In genomic region chr2:45787732-45788390, GRCm38 (mm10) we compare ENCODE assay signal across 11 mouse cellular contexts.
DNase-seq lines count a peak whose midpoint lies in the region; ATAC-seq and TF ChIP-seq lines count a peak whose summit lies in the region.
"Had no signal": no experiment of that assay in that cellular context is flagged by ENCODE, and none has a peak within 500 bp of the region (broad histone marks: within the 10 kb centered on the region; RNA-seq: fewer than 3 reads in every experiment).

No protein-coding gene starts in this region.

- no peaks in the 10 kb centered on the region for H3K36me3 ChIP-seq in heart, embryonic 12.5 days
- no peaks in the 10 kb centered on the region for H3K36me3 ChIP-seq in lung, postnatal 0 days (ENCODE audit: insufficient read depth, low read length)
- no peaks in the 10 kb centered on the region for H3K36me3 ChIP-seq in embryonic facial prominence, embryonic 14.5 days (ENCODE audit: control insufficient read depth, insufficient read depth, low read length)
- no peaks in the 10 kb centered on the region for H3K36me3 ChIP-seq in stomach, embryonic 16.5 days (ENCODE audit: control insufficient read depth, insufficient read depth, low read length)
- H3K36me3 ChIP-seq in hindbrain, embryonic 11.5 days (ENCODE audit: control insufficient read depth, insufficient read depth, low read length) = no peaks in the 10 kb centered on the region
- H3K36me3 ChIP-seq: midbrain, embryonic 15.5 days had no signal

- DNase-seq in heart, adult 11 months = peak; percentile 83
- DNase-seq in lung, postnatal 0 days (ENCODE audit: low spot score) = no peak
- DNase-seq in lung, adult 2 months = no peak
- peak; percentile 57 for DNase-seq in embryonic facial prominence, embryonic 14.5 days (ENCODE audit: low spot score)
- DNase-seq in hindbrain, embryonic 11.5 days (ENCODE audit: low spot score) = no peak
- DNase-seq: lung, postnatal 4 days had no signal

- no peak overlapping the region for H3K4me2 ChIP-seq in heart, embryonic 12.5 days
- 0 out of 2 replicates have a peak overlapping the region, but pooled peaks have one; percentile 8 for H3K4me2 ChIP-seq in lung, postnatal 0 days (replicated peaks; ENCODE audit: low read depth, low read length)
- H3K4me2 ChIP-seq in embryonic facial prominence, embryonic 14.5 days (ENCODE audit: low read depth, low read length) = peak overlapping the region; percentile 34; the same call in 1 of the 2 replicates
- H3K4me2 ChIP-seq in stomach, embryonic 16.5 days (ENCODE audit: low read depth, low read length) = peak overlapping the region; percentile 21; the same call in 1 of the 2 replicates
- H3K4me2 ChIP-seq in hindbrain, embryonic 11.5 days (replicated peaks; ENCODE audit: low read depth, low read length) = no peak overlapping the region
- H3K4me2 ChIP-seq: midbrain, embryonic 15.5 days had no signal

- TF ChIP-seq EP300 in lung, postnatal 0 days (IDR thresholded peaks at IDR 0.05) = no peak

- no peaks in the 10 kb centered on the region for H3K9me3 ChIP-seq in heart, embryonic 12.5 days (replicated peaks)
- H3K9me3 ChIP-seq in lung, postnatal 0 days (ENCODE audit: low read length) = no peaks in the 10 kb centered on the region
- no peaks in the 10 kb centered on the region for H3K9me3 ChIP-seq in embryonic facial prominence, embryonic 14.5 days (ENCODE audit: control insufficient read depth, low read length)
- no peaks in the 10 kb centered on the region for H3K9me3 ChIP-seq in stomach, embryonic 16.5 days (replicated peaks; ENCODE audit: control insufficient read depth, low read length)
- H3K9me3 ChIP-seq in hindbrain, embryonic 11.5 days (ENCODE audit: control insufficient read depth, low read length) = no peaks in the 10 kb centered on the region
- H3K9me3 ChIP-seq: midbrain, embryonic 15.5 days had no signal

- 60% methylated on average over 16 of the region's 16 CpGs for WGBS in heart, embryonic 12.5 days
- 29% methylated on average over 16 of the region's 16 CpGs for WGBS in lung, postnatal 0 days
- 40% methylated on average over 16 of the region's 16 CpGs for WGBS in lung, adult 2 months
- WGBS in embryonic facial prominence, embryonic 14.5 days = 47% methylated on average over 16 of the region's 16 CpGs
- 33% methylated on average over 16 of the region's 16 CpGs for WGBS in stomach, embryonic 16.5 days
- 62% methylated on average over 16 of the region's 16 CpGs for WGBS in hindbrain, embryonic 11.5 days

- no peak for ATAC-seq in heart, embryonic 12.5 days (ENCODE audit: insufficient number of reproducible peaks, low FRiP score)
- no peak for ATAC-seq in lung, postnatal 0 days
- no peak; the same call in 1 of the 2 replicates for ATAC-seq in embryonic facial prominence, embryonic 14.5 days (ENCODE audit: low read depth)
- no peak for ATAC-seq in stomach, embryonic 16.5 days (ENCODE audit: insufficient read depth, low FRiP score)
- no peak for ATAC-seq in erythroid progenitor cell, adult 5-6 weeks (replicated peaks; ENCODE audit: low FRiP score, poor library complexity, severe bottlenecking)
- no peak for ATAC-seq in hindbrain, embryonic 11.5 days (ENCODE audit: low FRiP score)
- ATAC-seq: inflammation-experienced regulatory T-cells, adult 6 months; midbrain, embryonic 15.5 days had no signal

- H3K27me3 ChIP-seq in heart, embryonic 12.5 days (replicated peaks) = no peaks in the 10 kb centered on the region
- H3K27me3 ChIP-seq in lung, postnatal 0 days (replicated peaks; ENCODE audit: insufficient read depth, low read length) = no peaks in the 10 kb centered on the region
- H3K27me3 ChIP-seq in embryonic facial prominence, embryonic 14.5 days (replicated peaks; ENCODE audit: control insufficient read depth, insufficient read depth, low read length) = no peaks in the 10 kb centered on the region
- H3K27me3 ChIP-seq in stomach, embryonic 16.5 days (ENCODE audit: control insufficient read depth, insufficient read depth, low read length) = no peaks in the 10 kb centered on the region
- no peaks in the 10 kb centered on the region for H3K27me3 ChIP-seq in hindbrain, embryonic 11.5 days (ENCODE audit: control insufficient read depth, insufficient read depth, low read length)
- H3K27me3 ChIP-seq: midbrain, embryonic 15.5 days had no signal

- no peak overlapping the region for H3K9ac ChIP-seq in heart, embryonic 12.5 days
- no peak overlapping the region for H3K9ac ChIP-seq in lung, postnatal 0 days (replicated peaks; ENCODE audit: low read depth)
- no peak overlapping the region for H3K9ac ChIP-seq in embryonic facial prominence, embryonic 14.5 days (ENCODE audit: low read depth, low read length)
- no peak overlapping the region for H3K9ac ChIP-seq in stomach, embryonic 16.5 days (ENCODE audit: low read length)
- no peak overlapping the region for H3K9ac ChIP-seq in hindbrain, embryonic 11.5 days (ENCODE audit: low read depth, low read length)
- H3K9ac ChIP-seq: midbrain, embryonic 15.5 days had no signal

- H3K4me3 ChIP-seq in heart, embryonic 12.5 days = no peak overlapping the region
- H3K4me3 ChIP-seq in lung, postnatal 0 days (ENCODE audit: low read depth, low read length) = no peak overlapping the region
- H3K4me3 ChIP-seq in lung, adult 2 months (replicated peaks; ENCODE audit: extremely low read depth, low read depth, low read length) = no peak overlapping the region
- H3K4me3 ChIP-seq in embryonic facial prominence, embryonic 14.5 days (ENCODE audit: low read depth, low read length) = no peak overlapping the region
- H3K4me3 ChIP-seq in stomach, embryonic 16.5 days (replicated peaks; ENCODE audit: low read length) = peak overlapping the region; percentile 12; the same call in 1 of the 2 replicates
- no peak overlapping the region for H3K4me3 ChIP-seq in hindbrain, embryonic 11.5 days (ENCODE audit: low read depth, low read length)
- H3K4me3 ChIP-seq: midbrain, embryonic 15.5 days had no signal

- TF ChIP-seq POLR2A in lung, adult 2 months (IDR thresholded peaks at IDR 0.05; ENCODE audit: borderline replicate concordance, extremely low read depth, low read depth, low read length) = no peak

- H3K4me1 ChIP-seq in heart, embryonic 12.5 days (replicated peaks) = no peaks in the 10 kb centered on the region
- H3K4me1 ChIP-seq in lung, postnatal 0 days (ENCODE audit: insufficient read depth, low read depth, low read length) = no peaks in the 10 kb centered on the region
- no peaks in the 10 kb centered on the region; the same call in 1 of the 2 replicates for H3K4me1 ChIP-seq in lung, adult 2 months (ENCODE audit: control insufficient read depth, insufficient read depth, low read length)
- no peaks in the 10 kb centered on the region; the same call in 1 of the 2 replicates for H3K4me1 ChIP-seq in embryonic facial prominence, embryonic 14.5 days (ENCODE audit: control insufficient read depth, insufficient read depth, low read length)
- 0 out of 2 replicates have a peak, but pooled peaks cover 4% of the 10 kb centered on the region for H3K4me1 ChIP-seq in stomach, embryonic 16.5 days (ENCODE audit: control insufficient read depth, insufficient read depth, low read length)
- no peaks in the 10 kb centered on the region; the same call in 1 of the 2 replicates for H3K4me1 ChIP-seq in hindbrain, embryonic 11.5 days (replicated peaks; ENCODE audit: control insufficient read depth, insufficient read depth, low read length)

- H3K27ac ChIP-seq in heart, embryonic 12.5 days (ENCODE audit: poor library complexity, severe bottlenecking) = no peak overlapping the region
- H3K27ac ChIP-seq in lung, postnatal 0 days (ENCODE audit: low read length) = no peak overlapping the region
- H3K27ac ChIP-seq in embryonic facial prominence, embryonic 14.5 days (replicated peaks; ENCODE audit: low read depth, low read length) = no peak overlapping the region
- H3K27ac ChIP-seq in stomach, embryonic 16.5 days (ENCODE audit: low read length) = no peak overlapping the region
- no peak overlapping the region for H3K27ac ChIP-seq in hindbrain, embryonic 11.5 days (ENCODE audit: low read depth, low read length)
- H3K27ac ChIP-seq: midbrain, embryonic 15.5 days had no signal

- no peak for TF ChIP-seq CTCF in lung, postnatal 0 days (IDR thresholded peaks at IDR 0.05)
- TF ChIP-seq CTCF in lung, adult 2 months (IDR thresholded peaks at IDR 0.05; ENCODE audit: insufficient read depth, low read length) = no peak

Comparison
In these comparisons a context has a peak if more than half of its experiments do, and no peak if none do; other contexts are left out.
1. DNase-seq: peak in heart, adult 11 months (single experiment) and embryonic facial prominence, embryonic 14.5 days (single experiment); none in lung, postnatal 0 days (single experiment), lung, adult 2 months (single experiment) and hindbrain, embryonic 11.5 days (single experiment).
2. H3K4me2 ChIP-seq: peak in lung, postnatal 0 days (single experiment), embryonic facial prominence, embryonic 14.5 days (single experiment) and stomach, embryonic 16.5 days (single experiment); none in heart, embryonic 12.5 days (single experiment) and hindbrain, embryonic 11.5 days (single experiment).